Mouse (Mus musculus) right cerebral cortex, postnatal 10 days (tissue): ENCODE results near the gene Oard1.

ENCODE experiments used
- DNase-seq, 2 experiments: peaks; one replicate each; pipeline ENCODE4 v3.0.0; 2021; ENCODE audit warnings: low spot score in 2 of 2

Gene Oard1

GRCm38 (mm10) chr17:48409380-48410298 lies at the start of gene Oard1, which contains the start of gene Nfya:
Gene Oard1 (plus strand): TSS chr17:48410014.
Gene Nfya (minus strand): TSS chr17:48409906.
- peak; percentile 100 for DNase-seq

- no peak for DNase-seq
Observed at GRCm38 (mm10) chr17:48360462-48360861, 49.4 kb upstream of the Oard1 start.

GRCm38 (mm10) chr17:48362346-48362745 lies 47.5 kb upstream of the Oard1 start:
- no peak for DNase-seq

GRCm38 (mm10) chr17:48362966-48363365 lies 46.8 kb upstream of the Oard1 start:
- peak; percentile 80 to 82 for DNase-seq

GRCm38 (mm10) chr17:48363421-48363965 lies 46.3 kb upstream of the Oard1 start:
- DNase-seq: no peak

- no peak for DNase-seq
Observed at GRCm38 (mm10) chr17:48365511-48366155, 44.2 kb upstream of the Oard1 start.

DNA sequence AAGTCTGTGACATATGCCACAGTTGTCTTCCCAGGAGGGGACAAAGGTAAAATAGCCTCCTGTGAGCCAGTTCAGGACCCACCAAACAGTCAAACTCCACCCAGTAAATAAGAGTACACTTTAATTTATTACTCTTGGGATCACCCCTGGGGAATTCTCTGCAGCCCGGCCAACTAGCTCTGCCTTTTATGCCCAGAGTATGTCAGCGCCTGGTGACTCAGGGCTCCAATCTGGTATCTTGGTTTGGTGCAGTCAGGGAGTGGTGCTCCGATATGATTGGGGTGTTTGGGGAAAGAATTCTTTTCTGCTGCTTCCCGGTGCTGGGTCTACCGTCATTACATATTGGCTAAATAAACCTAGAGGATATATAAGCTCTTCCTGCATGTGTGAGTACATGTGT lies 43.0 kb upstream of the Oard1 start:
- no peak for DNase-seq

DNA sequence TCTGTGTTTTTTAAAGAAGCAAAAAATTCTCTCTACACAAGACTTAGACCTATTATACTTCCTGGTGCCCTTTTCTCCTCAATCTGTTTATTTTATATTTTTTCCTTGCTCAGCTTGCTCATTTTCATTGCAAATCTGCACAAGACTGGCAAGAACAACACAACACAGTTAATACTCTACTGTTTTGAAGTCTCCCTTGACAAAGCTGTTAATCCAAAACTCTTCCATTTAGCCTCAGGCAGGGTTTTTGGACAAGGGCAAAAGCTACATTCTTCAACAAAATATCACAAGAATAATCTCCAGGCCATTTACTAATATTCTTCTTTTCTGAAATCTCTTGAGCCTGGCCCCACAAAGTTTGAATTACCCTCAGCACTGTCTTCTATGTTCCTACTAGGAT lies 38.2 kb upstream of the Oard1 start:
- no peak for DNase-seq

- peak; percentile 43 to 46 for DNase-seq
Observed at GRCm38 (mm10) chr17:48372987-48373386, 36.8 kb upstream of the Oard1 start.

DNA sequence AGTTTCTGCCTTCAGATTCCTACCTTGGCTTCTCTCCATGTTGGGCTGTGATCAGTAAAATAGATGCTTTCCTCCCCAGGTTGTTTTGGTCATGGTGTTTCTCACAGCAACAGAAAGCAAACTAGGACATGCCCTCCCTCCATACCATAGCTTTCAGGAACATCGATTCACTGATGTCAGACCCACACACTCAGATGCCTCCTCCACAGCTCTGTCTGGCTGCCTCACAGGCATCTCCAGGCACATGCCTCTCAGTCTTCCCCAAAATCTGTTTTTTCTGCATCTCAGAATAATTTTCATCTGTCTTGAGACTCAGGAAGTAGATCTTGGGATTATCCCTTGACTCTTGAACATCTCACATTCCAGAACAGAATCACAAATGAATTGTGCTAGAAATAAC lies 33.7 kb upstream of the Oard1 start:
- no peak for DNase-seq

DNA sequence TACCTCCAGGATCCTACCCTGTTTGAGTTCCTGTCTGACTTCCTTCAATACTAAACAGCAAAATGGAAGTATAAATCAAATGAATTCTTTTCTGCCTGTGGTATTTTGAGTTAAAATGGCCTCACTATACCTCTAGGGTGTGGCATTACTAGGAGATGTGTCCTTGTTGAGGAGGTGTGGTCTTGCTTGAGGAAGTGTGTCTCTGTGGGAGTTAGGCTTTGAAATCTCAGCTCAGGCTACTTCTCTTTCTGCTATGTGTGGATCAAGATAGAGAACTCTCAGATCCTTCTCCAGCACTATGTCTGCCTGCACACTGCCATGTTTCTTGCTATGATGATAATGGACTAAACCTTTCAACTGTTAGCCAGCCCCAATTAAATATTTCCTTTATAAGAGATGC lies 30.8 kb upstream of the Oard1 start:
- no peak for DNase-seq

DNA sequence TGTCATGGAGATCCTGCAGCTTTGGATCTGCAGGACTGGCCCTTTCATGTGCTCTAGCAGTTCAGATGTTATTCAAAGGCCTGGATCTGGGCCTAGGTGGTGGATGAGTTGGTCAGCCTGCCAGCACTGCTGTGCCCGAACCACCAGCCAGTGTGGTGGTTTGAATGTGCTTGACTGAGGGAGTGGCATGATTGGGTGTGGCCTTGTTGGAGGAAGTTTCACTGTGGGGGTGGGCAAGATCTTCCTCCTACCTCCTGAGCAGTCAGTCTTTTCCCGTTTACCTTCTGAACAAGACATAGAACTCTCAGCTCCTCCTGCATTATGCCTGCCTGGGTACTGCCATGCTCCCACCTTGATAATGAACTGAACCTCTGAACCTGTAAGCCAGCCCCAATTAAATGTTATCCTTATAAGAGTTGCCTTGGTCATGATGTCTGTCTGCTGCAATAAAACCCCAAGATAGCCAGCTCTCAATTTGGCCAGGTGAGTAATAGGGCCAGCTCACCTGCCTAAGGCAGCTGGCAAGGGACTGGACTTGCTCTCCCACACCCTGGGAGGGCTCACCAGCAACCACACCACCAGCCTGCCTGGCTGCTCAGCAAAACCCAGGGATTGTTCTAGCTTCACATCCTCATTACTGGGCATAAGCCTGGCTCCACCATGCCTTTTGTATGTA lies 23.9 kb upstream of the Oard1 start:
- no peak for DNase-seq

DNA sequence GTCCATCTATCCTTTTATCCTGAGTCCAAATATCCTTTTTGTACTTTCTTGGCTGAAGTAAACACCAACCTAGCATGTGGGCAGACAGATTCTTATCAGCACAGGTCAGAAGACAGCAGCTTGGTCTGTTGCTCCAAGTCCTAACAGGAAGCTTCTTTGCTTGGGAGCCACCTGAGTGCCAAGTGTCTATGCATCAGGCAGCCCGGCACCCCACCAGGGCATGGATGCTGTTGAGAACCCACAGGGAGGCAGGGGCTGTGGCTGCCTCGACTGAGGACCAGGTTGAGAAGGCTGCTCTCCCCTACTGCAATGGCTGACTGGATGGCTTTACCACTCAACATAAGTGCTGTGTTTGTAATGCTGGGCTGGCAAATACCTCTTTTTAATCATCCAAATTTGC lies 21.1 kb upstream of the Oard1 start:
- DNase-seq: no peak

DNA sequence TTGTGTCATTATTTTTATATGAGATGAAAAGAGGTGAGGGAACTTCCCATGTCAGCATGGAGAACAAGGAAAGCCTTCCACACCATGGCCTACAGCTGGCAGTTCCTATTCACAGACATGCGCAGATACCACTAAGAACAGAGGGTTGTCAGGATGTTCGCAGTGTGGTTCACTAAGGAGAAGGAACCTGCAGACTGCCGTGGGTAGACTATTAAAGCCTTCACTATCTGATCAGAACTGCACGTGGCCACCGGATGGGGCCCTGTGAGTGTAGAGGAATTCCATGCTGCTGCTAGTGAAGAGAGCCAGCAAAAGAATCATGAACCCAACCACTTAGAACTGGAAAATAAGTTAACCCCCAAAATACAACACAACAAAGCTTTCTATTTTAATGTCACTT lies 20.4 kb upstream of the Oard1 start:
- DNase-seq: no peak

GRCm38 (mm10) chr17:48391446-48391845 lies 18.4 kb upstream of the Oard1 start:
- DNase-seq: no peak

GRCm38 (mm10) chr17:48392616-48393015 lies 17.2 kb upstream of the Oard1 start:
- DNase-seq: peak; percentile 44 to 64

- no peak for DNase-seq
Observed at GRCm38 (mm10) chr17:48401710-48402109, 8.1 kb upstream of the Oard1 start.

DNA sequence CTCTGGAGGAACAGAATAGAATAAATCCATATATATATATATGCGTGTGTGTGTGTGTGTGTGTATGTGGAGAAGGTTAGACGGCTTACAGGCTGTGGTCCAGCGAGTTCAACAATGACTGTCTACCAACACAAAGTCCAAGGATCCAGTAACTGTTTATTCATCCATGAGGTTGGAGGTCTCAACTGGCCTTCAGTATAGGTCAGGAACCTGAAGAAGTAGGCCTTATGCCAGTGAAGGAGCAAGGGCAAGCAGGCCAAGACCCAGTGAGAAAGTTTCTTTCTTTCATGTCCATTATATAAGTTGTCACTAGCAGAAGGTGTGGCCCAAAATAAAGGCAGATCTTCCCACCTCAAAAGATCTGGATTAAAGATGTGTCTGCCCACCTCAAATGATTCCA lies 7.1 kb upstream of the Oard1 start:
- DNase-seq: no peak

- DNase-seq: no peak
Observed at GRCm38 (mm10) chr17:48403848-48404247, 6.0 kb upstream of the Oard1 start.

DNA sequence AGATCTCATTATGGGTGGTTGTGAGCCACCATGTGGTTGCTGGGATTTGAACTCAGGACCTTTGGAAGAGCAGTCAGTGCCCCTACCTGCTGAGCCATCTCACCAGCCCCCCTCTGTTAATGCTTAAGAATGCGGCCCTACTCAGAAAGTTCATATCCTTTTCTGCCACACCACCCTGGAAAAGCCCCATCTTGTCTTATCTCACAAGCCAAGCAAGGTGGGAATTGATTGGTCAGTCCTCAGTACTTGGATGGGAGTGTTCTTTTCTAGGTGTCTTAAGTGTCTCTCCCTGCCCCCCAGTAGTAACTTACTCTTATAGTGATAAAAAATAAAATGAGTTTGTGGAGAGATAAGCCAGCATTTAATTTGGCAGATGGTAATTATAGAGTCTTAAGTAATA lies 5.1 kb upstream of the Oard1 start:
- DNase-seq: no peak

DNA sequence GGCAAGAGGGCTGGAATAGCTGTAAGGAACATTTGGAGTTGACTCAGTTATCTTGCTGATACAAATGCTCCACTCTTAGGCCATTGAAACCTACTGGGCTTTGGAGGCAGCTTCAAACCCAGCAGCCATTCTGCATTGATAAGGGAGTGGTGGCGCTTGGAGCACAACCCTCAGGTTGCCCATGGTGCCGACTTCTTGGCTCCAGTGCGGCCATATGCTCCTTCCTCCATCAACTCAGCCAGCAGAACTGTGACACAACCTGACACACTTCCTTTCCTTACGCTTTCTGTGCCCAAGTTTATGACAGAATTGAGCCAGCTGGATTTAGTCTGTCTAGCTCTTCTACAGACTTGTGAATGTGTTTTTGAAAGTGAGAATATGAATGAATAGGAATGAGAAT lies 2.7 kb upstream of the Oard1 start:
- DNase-seq: peak; percentile 32 to 63

GRCm38 (mm10) chr17:48407910-48408525 lies 1.8 kb upstream of the Oard1 start:
- no peak for DNase-seq
